Mouse (Mus musculus) E14TG2a.4 (cell line): ENCODE data around the gene Trim11.
"Not testable (repeated sequence)": the region's sequence is repeated elsewhere in the genome, so short reads cannot be mapped to it uniquely, and the experiment has no call there.

ENCODE experiments used
- H3K27me3 ChIP-seq: 2 replicates; pipeline ENCODE4 v1.6.1; 2014; ENCODE audit warnings: low read length, control low read depth; ENCODE audit not compliant: insufficient read depth
- H3K36me3 ChIP-seq: 2 replicates; pipeline ENCODE4 v1.6.1; 2014; ENCODE audit warnings: low read length, control low read depth; ENCODE audit not compliant: insufficient read depth
- H3K4me1 ChIP-seq: replicated peaks from 2 replicates; pipeline ENCODE4 v1.6.1; 2014; ENCODE audit warnings: low read depth, low read length, control low read depth
- H3K4me3 ChIP-seq: replicated peaks from 2 replicates; pipeline ENCODE4 v1.5.1; 2014; ENCODE audit warnings: mild to moderate bottlenecking, low read length
- H3K9me3 ChIP-seq: 2 replicates; pipeline ENCODE4 v1.6.1; 2014; ENCODE audit warnings: low read length, control low read depth
- CTCF ChIP-seq: conservative IDR thresholded peaks from 2 replicates; pipeline ENCODE4 v1.5.1; 2014; ENCODE audit warnings: low read length
- NANOG ChIP-seq: IDR thresholded peaks from 2 replicates; pipeline ENCODE4 v1.6.1; 2014; ENCODE audit warnings: borderline replicate concordance, low read length, mixed read lengths
- POU5F1 ChIP-seq: IDR thresholded peaks from 2 replicates; pipeline ENCODE4 v1.6.1; 2014; ENCODE audit warnings: low read length, borderline replicate concordance

Trim11 gene

DNA sequence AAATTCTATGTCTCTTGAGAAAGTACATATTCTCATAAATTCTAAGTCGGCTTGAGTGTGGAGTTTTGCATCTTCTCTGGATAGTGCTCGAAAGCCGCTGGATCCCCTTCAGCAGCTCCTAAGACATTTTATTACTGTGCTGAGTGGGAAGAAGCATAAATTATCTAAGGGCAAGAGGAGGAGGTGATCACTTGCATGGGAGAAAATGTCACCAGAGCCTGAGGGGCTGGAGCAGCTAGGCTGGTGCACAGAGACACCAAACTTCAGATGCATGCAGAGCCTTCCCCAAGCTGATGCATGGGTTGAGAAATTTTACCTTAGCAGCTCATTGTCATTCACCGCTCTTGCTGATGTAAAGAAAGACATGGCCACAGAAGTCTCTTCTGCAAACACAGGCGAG, 33.8 kb upstream of the Trim11 start:
- TF ChIP-seq CTCF: no peak
- no peak for TF ChIP-seq POU5F1
- TF ChIP-seq NANOG: no peak
- no peak overlapping the region for H3K4me3 ChIP-seq
- no peaks in the 10 kb centered on the region for H3K9me3 ChIP-seq
- H3K36me3 ChIP-seq: no peaks in the 10 kb centered on the region
- peaks cover 17% of the 10 kb centered on the region for H3K4me1 ChIP-seq
- peaks cover 40% of the 10 kb centered on the region for H3K27me3 ChIP-seq

DNA sequence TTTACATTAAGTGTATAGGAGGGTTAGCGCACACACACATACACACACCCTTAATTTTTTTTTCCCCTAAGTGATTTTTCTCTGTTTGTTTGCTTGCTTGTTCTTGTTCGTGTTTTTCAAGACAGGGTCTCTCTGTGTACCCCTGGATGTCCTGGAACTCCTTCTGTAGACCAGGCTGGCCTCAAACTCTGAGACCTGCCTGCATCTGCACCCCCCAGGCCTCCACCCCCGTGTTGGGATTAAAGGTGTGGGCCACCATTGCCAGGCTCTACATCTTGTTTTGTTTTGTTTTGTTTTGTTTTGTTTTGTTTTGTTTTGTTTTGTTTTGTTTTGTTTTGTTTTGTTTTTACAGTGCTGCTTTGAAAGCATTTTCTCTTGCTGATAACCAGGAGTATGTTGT, 30.6 kb upstream of the Trim11 start:
- TF ChIP-seq NANOG: no peak
- Histone ChIP-seq H3K9me3 (no peaks in the 10 kb centered on the region), H3K27me3 (peaks cover 64% of the 10 kb centered on the region), H3K36me3 (no peaks in the 10 kb centered on the region), H3K4me3 (no peak overlapping the region), H3K4me1 (peaks cover 20% of the 10 kb centered on the region)

- TF ChIP-seq CTCF (no peak), NANOG (no peak), POU5F1 (no peak)
- H3K27me3 ChIP-seq: peaks cover 66% of the 10 kb centered on the region
These were observed 29.9 kb upstream of the Trim11 start for GRCm38 (mm10) chr11:58947798-58948528.

GRCm38 (mm10) chr11:58948542-58949479, 29.1 kb upstream of the Trim11 start, which contains the start of gene Hist3h2ba:
TSS of gene Hist3h2ba (plus strand) at chr11:58948920.
- no peaks in the 10 kb centered on the region for H3K36me3 ChIP-seq

More at GRCm38 (mm10) chr11:58947798-58948528, 29.9 kb upstream of the Trim11 start:
- Histone ChIP-seq H3K9me3 (no peaks in the 10 kb centered on the region), H3K4me1 (peaks cover 20% of the 10 kb centered on the region), H3K36me3 (no peaks in the 10 kb centered on the region), H3K4me3 (peak overlapping the region; percentile 78)

DNA sequence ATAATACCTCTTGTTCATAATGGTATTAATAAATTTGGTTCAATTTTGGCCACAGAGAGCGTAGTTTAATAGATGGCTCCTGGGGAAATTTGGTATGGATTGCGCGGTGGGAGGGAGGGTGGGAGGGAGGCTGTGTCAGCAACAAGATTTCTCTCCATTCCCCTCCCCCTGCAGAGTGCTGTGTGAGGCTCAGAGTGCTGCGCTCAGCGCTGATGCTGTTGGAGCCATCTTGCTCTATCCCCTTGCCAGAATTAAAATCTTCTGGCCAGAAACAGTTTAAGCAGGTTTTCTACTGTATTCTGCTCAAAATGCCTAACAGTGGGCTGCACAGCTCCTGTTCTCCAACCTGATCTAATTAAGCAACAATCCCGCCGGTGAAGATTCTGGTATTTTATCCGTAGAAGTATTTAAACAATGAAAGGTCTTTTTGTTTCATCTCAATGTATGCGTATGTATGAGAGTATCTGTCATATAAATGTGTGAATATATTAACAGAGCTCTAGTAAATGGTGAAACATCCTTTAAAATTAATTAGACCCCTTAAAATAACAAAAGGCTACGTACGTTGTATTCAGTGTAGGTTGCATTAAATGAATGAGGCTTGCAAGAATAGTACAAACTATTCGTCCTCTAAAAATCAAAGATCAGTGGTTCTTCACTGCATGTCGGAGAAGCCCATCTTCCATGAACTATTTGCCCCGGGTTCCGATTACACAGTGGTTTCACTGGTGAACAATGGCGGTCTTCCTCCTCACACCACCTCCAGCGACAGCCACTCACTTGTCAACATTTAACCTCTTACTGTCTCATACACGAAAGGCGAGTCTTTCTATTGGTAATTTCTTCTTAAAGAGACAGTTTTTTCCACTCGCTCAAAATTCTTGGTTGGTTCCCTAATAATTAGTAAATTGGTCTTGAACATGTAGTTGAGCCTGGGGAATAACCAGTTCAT, 28.1 kb upstream of the Trim11 start:
- Histone ChIP-seq H3K4me1 (peaks cover 22% of the 10 kb centered on the region), H3K27me3 (peaks cover 64% of the 10 kb centered on the region), H3K4me3 (peak overlapping the region; percentile 78), H3K9me3 (no peaks in the 10 kb centered on the region), H3K36me3 (no peaks in the 10 kb centered on the region)
- no peak for TF ChIP-seq CTCF
- no peak for TF ChIP-seq NANOG
- TF ChIP-seq POU5F1: no peak

More at GRCm38 (mm10) chr11:58948542-58949479, 29.1 kb upstream of the Trim11 start, which contains the start of gene Hist3h2ba:
- Histone ChIP-seq H3K9me3 (no peaks in the 10 kb centered on the region), H3K4me3 (peak within 1 kb of the TSS; percentile 78), H3K27me3 (peaks cover 71% of the 10 kb centered on the region), H3K4me1 (peaks cover 21% of the 10 kb centered on the region)
- TF ChIP-seq POU5F1 (no peak), CTCF (no peak), NANOG (no peak)

DNA sequence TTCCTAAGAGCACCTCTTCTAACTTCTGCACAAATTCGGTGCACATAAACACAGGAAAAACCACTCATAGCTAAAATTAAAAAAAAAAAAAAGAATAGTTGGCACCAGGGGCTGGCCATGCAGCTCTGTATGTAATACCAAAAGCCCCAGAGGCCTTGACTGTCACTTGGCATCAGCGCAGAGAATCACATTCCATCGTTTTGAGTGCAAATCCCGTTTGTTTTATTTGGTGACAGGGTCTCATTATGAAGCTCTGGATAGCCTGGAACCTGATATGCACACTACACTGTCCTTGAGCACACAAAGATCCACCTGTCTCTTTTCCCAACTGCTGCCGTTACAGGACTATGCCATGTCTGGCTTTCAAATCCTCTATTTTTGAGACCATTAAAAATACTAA, 26.7 kb upstream of the Trim11 start:
- Histone ChIP-seq H3K9me3 (no peaks in the 10 kb centered on the region), H3K4me3 (no peak overlapping the region), H3K36me3 (peaks cover 3% of the 10 kb centered on the region; the same call in 1 of the 2 replicates), H3K27me3 (peaks cover 50% of the 10 kb centered on the region), H3K4me1 (peaks cover 30% of the 10 kb centered on the region)
- TF ChIP-seq POU5F1 (no peak), NANOG (no peak), CTCF (no peak)

DNA sequence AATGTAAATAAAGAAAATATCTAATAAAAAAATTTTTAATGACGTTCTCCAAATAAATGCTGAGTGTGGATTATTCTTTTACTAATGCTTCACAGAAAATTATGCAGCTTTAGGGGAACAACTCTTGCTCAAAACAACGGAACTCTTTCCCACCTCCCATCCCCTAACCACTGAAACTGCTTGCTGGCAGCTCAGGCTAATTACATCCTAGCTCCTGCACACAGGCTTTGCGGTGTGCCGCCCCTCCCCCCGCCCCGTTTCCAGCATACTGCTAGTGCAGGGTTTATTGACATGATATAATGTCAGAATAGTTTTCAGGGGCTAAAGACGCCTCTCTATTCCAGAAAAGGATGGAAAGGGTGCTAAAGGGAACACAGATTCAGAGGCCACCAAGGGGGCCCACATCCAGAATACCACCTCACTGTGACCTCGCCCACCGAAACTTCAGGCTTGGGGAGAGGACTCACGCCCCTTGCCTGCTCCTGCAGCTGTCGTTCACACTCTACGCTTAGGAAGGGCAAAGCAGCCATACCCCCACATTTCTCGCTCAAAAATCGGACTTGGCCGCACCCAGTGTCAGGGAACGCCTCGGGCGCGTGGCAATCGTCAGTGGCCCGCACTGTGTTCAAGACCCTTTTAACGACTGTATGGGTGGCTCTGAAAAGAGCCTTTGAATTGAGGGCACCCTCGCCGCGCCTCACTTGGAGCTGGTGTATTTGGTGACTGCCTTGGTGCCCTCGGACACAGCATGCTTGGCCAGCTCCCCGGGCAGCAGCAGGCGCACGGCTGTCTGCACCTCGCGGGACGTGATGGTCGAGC, 24.3 kb upstream of the Trim11 start:
- Histone ChIP-seq H3K9me3 (no peaks in the 10 kb centered on the region), H3K27me3 (peaks cover 51% of the 10 kb centered on the region), H3K36me3 (peaks cover 20% of the 10 kb centered on the region), H3K4me1 (peaks cover 27% of the 10 kb centered on the region), H3K4me3 (peak overlapping the region; percentile 84)
- TF ChIP-seq NANOG (no peak), POU5F1 (no peak), CTCF (no peak)

DNA sequence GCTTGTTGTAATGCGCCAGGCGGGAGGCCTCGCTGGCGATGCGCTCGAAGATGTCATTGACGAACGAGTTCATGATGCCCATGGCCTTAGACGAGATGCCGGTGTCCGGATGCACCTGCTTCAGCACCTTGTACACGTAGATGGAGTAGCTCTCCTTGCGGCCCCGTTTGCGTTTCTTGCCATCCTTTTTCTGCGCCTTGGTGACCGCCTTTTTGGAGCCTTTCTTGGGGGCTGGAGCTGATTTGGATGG, 23.8 kb upstream of the Trim11 start:
- H3K27me3 ChIP-seq: peaks cover 53% of the 10 kb centered on the region
- peaks cover 20% of the 10 kb centered on the region for H3K36me3 ChIP-seq
- H3K4me3 ChIP-seq: peak overlapping the region; percentile 84

More for the DNA sequence above, 23.8 kb upstream of the Trim11 start:
- H3K9me3 ChIP-seq: not testable (repeated sequence)
- H3K4me1 ChIP-seq: peaks cover 27% of the 10 kb centered on the region
